Mouse (Mus musculus) erythroblast, embryonic 14.5 days (primary cell): Measurements from ENCODE around the gene Galnt5. TPM values are rescaled to one million over a fixed set of nuclear protein-coding genes. Genes with fewer than 3 reads are reported as not detected.

ENCODE experiments used
- H3K27me3 ChIP-seq: 2 replicates; pipeline ENCODE4 v1.6.1; 2012; ENCODE audit warnings: inconsistent platforms; ENCODE audit not compliant: control insufficient read depth
- H3K36me3 ChIP-seq: 2 replicates; pipeline ENCODE4 v1.6.1; 2012; ENCODE audit warnings: mild to moderate bottlenecking, inconsistent platforms; ENCODE audit not compliant: control insufficient read depth
- H3K4me1 ChIP-seq: 2 replicates; pipeline ENCODE4 v1.6.1; 2012; ENCODE audit warnings: inconsistent platforms; ENCODE audit not compliant: control insufficient read depth
- H3K4me3 ChIP-seq: replicated peaks from 2 replicates; pipeline ENCODE3; 2012; ENCODE audit warnings: moderate library complexity, mild to moderate bottlenecking, inconsistent platforms
- H3K9me3 ChIP-seq: 2 replicates; pipeline ENCODE4 v1.6.1; 2012; ENCODE audit warnings: low read length, inconsistent platforms, mixed read lengths; ENCODE audit not compliant: control insufficient read depth
- GATA1 ChIP-seq: IDR thresholded peaks from 2 replicates; pipeline ENCODE4 v1.6.1; 2012; ENCODE audit warnings: low read length, inconsistent platforms, mixed read lengths
- TAL1 ChIP-seq: IDR thresholded peaks from 3 replicates; pipeline ENCODE4 v1.6.1; 2012; ENCODE audit warnings: low read length, inconsistent platforms, mixed read lengths
- polyA plus RNA-seq: library from polyadenylated mRNA; stranded (reverse); fragments of >175 nt; gene quantifications from 2 replicates; pipeline ENCODE4 v1.2.3, GENCODE M21; 2012

Gene Galnt5
- not detected in 2 replicates for polyA plus RNA-seq

DNA sequence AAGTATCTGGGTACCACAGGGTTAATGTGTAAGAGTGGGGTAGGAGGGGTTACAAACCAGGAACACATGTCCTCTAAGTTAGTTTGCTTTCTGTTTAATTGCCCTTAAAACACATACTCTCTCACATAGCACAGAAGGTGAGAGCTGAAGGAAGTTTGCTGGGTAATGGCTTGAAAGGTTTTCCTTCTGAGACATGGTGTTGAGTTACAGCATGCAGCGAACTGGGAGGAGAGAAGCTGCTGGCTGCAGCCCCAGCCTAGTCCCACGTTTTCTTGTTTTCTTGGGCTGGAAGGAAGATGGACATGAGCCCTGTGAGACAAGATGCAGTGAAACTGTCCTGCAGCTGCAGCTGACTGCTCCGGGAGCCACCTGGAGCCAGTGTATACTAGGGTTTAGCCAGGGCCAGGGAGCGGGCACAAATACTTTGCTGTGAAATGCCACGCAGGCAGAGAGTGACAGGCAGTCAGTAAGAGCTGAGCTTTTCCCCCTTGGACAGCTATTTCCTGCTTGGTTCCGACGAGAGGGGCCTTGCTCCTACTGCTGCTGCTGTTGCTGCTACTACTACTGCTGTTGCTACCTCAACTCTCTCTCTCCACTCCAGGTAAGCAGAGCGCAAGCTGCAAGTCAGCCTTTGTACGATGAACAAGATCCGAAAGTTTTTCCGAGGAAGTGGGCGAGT, at the start of gene Galnt5:
Gene Galnt5 (plus strand): TSS at position 133 of the 679 bp plus-strand sequence.
- no peak within 1 kb of the TSS for H3K4me3 ChIP-seq
- no peaks in the 10 kb centered on the region for H3K4me1 ChIP-seq
- TF ChIP-seq TAL1 = no peak
- TF ChIP-seq GATA1 = no peak
- H3K9me3 ChIP-seq = no peaks in the 10 kb centered on the region; the same call in 1 of the 2 replicates
- no peaks in the 10 kb centered on the region for H3K27me3 ChIP-seq
- no peaks in the 10 kb centered on the region for H3K36me3 ChIP-seq

DNA sequence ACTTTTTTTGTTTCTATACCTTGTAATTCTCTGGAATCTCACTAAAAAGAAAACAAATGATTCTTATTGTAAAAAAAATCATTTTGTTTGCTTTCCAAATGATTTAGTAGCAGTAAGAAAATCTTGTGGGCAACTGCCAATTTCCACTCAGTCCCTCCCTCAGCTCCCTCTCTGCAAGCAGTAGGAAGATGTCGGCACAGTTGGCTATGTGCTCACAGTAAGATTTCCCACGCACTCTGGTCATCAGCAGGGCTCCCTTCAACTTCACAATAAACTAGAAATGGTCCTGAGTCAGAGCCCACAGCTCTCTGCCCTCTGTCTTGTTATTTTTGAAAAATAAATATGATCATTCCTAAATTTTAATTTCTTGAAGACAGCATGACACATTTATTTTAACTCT, 46.1 kb upstream of the Galnt5 start:
- Histone ChIP-seq H3K4me3 (no peak overlapping the region), H3K27me3 (no peaks in the 10 kb centered on the region), H3K36me3 (no peaks in the 10 kb centered on the region), H3K4me1 (no peaks in the 10 kb centered on the region), H3K9me3 (no peaks in the 10 kb centered on the region; the same call in 1 of the 2 replicates)
- TF ChIP-seq GATA1 (no peak), TAL1 (no peak)

DNA sequence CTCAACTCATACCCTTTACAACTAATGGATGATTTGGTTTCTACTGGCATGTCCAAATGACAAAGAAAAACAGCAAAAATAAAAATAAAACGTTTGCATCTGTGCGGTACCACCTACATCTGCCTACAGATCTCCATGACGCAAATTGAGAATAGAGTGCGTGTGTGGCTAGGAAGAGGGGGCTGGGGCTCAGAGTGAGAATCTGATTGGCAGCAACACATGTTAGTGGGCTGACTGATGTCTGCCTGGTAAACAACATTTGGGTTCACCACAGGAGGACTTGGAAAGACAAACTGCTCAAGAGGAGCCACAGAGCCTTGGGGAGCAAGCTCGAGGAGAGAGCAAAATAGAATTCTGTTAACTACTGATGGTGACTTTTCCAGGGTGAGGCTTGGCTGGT, 36.9 kb upstream of the Galnt5 start:
- H3K4me3 ChIP-seq = no peak overlapping the region
- H3K9me3 ChIP-seq = no peaks in the 10 kb centered on the region
- TF ChIP-seq GATA1 (no peak), TAL1 (no peak)
- no peaks in the 10 kb centered on the region for H3K36me3 ChIP-seq
- no peaks in the 10 kb centered on the region for H3K4me1 ChIP-seq
- no peaks in the 10 kb centered on the region for H3K27me3 ChIP-seq

DNA sequence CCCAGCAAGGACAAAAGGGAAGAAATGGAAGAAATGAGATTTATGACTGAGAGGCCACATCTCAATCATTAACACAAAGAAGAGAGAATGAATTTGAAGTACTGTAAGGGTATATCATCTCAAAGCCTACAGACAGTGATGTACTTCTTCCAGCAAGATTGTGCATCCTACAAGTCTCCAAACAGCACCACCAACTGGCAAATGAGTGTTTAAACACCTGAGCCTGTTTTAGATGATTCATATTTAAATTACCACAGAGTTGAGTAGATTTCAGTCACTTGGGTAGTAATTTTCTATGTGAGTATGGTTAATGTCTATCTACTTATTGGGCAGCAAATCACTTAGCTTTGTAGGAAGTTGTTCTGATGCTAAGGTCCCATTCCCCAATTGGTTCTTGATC, 15.4 kb upstream of the Galnt5 start:
- TF ChIP-seq TAL1 = no peak
- no peak for TF ChIP-seq GATA1

DNA sequence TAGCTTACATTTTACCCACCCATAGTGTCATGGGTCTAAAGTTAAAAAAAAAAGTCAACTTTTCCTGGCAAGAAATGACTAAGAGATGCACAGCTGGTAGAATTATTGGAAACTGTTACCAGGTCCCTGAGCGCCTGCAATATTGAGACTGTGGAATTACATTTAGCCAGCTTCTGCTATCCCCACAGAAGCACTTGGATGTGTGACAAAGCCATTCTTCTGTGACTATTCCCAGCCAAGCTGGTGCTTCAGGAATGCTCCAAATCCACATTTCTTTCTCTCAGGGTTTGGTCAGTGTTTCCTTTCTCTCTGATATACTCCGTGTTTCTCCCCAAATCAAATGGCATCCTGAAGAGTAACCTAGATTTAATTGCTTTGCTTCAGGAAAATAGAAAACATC, 6.6 kb upstream of the Galnt5 start:
- H3K36me3 ChIP-seq = no peaks in the 10 kb centered on the region
- TF ChIP-seq TAL1 = no peak
- no peak for TF ChIP-seq GATA1
- no peaks in the 10 kb centered on the region for H3K4me1 ChIP-seq
- no peak overlapping the region for H3K4me3 ChIP-seq
- H3K27me3 ChIP-seq = no peaks in the 10 kb centered on the region
- H3K9me3 ChIP-seq = no peaks in the 10 kb centered on the region

More for the DNA sequence above, 15.4 kb upstream of the Galnt5 start:
- no peaks in the 10 kb centered on the region for H3K27me3 ChIP-seq
- no peaks in the 10 kb centered on the region for H3K9me3 ChIP-seq
- no peaks in the 10 kb centered on the region for H3K4me1 ChIP-seq
- no peak overlapping the region for H3K4me3 ChIP-seq
- H3K36me3 ChIP-seq = no peaks in the 10 kb centered on the region

DNA sequence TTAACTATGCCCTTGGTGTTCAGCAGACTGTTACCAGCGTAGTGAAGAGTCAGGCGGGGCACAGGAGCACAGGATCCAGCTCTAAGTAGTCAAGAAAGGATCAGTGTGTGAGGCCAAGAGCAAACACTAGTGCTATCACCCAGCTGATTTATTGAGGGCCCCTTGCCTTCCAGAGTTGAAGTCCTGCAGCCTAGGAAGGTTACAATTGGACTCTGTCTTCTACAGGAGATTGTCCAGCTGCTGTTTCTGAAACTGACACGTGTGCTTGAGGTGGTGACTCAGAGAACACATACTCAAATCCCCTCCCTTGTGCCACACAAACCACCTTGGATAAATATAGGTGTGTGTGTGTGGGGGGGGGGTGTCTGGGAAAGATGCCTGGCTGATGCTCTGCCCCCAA, 3.8 kb downstream of the Galnt5 start:
- TF ChIP-seq TAL1 = no peak
- no peak for TF ChIP-seq GATA1
- no peaks in the 10 kb centered on the region for H3K27me3 ChIP-seq
- H3K9me3 ChIP-seq = no peaks in the 10 kb centered on the region; the same call in 1 of the 2 replicates
- H3K4me1 ChIP-seq = no peaks in the 10 kb centered on the region
- no peak overlapping the region for H3K4me3 ChIP-seq
- no peaks in the 10 kb centered on the region for H3K36me3 ChIP-seq

DNA sequence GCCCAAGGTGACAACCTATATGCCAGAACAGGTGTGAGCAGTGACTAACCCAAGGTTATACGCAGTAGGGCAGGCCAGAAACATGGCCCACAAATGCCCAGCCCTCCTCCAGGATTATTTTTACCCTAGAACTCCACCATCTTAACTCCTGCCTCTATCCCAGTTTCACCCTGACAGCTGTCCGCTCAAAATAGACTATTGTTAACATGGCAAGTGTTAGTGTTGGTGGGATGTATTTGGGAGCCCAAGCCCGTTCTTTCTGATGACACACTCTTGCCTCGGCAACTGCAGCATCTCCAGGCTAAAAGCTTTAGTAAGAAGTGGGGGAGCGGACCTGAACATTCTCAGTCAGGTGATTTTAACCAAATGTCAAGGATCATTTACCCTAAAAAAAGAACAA, 9.4 kb downstream of the Galnt5 start:
- H3K4me1 ChIP-seq = no peaks in the 10 kb centered on the region
- H3K27me3 ChIP-seq = no peaks in the 10 kb centered on the region
- no peaks in the 10 kb centered on the region for H3K36me3 ChIP-seq
- no peaks in the 10 kb centered on the region for H3K9me3 ChIP-seq
- no peak overlapping the region for H3K4me3 ChIP-seq
- TF ChIP-seq GATA1 (no peak), TAL1 (no peak)

DNA sequence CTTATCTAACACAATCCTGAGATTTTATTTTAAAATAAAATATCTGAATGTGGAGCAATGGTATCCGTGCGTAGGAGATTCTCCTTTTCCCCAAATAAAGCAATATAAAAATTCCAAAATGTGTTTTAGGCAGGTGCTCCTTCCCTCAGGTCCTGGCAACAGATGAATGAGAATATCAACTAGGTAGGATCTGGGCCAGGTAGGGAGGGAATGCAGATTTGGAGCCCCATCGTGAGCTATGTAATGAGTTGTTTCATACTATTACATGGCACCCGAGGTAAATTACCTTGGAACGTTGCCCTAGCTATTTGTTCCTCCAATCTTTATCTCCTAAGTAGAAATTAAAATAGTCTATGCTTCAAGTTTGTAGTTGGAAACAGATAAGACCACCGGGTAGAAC, 25.9 kb downstream of the Galnt5 start:
- TF ChIP-seq GATA1 (no peak), TAL1 (no peak)
- Histone ChIP-seq H3K4me1 (no peaks in the 10 kb centered on the region), H3K9me3 (no peaks in the 10 kb centered on the region), H3K4me3 (no peak overlapping the region), H3K27me3 (no peaks in the 10 kb centered on the region), H3K36me3 (no peaks in the 10 kb centered on the region)

DNA sequence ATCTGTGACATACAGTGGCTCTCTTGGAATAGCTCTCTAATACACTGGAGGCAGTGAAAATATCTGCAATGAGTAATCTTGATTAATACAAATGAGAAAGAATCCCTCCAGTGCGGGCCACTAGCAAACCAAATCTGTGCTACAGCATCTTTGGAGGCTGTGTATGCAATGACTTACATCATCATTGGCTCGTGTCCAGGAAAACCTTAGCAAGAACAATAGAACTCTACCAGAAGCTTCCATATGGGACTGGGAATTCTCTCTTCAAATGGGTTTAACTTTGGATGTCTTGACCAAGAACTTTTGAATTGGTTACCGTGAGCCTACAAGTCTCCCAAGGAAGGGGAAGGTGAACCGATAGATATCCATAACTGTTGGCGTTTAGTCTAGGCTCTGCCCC, 29.1 kb downstream of the Galnt5 start:
- Histone ChIP-seq H3K36me3 (no peaks in the 10 kb centered on the region), H3K27me3 (no peaks in the 10 kb centered on the region), H3K4me1 (no peaks in the 10 kb centered on the region), H3K4me3 (no peak overlapping the region), H3K9me3 (no peaks in the 10 kb centered on the region)
- no peak for TF ChIP-seq TAL1
- TF ChIP-seq GATA1 = no peak

DNA sequence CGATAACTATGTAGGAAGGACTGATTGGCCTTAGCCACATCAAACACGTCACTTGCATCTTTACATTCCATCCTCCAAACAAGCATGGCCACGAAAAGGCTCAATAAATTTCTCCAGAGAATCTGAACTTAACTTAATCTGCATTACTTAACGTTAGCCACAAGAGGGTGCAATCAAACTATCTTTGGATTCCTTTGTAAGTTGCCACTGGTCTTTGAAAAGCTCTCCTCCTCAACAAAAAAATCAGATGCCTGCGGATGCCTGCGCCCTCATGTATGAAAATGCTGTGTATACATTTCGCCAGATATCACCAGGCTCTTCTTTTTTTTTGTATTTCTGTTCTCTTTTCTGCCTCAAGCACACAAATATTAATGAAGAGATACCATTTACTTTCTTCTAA, 31.7 kb downstream of the Galnt5 start:
- H3K27me3 ChIP-seq = no peaks in the 10 kb centered on the region
- H3K9me3 ChIP-seq = no peaks in the 10 kb centered on the region
- no peak for TF ChIP-seq TAL1
- no peak for TF ChIP-seq GATA1
- no peaks in the 10 kb centered on the region for H3K36me3 ChIP-seq
- no peak overlapping the region for H3K4me3 ChIP-seq
- H3K4me1 ChIP-seq = no peaks in the 10 kb centered on the region
